In the genomic region with DNA sequence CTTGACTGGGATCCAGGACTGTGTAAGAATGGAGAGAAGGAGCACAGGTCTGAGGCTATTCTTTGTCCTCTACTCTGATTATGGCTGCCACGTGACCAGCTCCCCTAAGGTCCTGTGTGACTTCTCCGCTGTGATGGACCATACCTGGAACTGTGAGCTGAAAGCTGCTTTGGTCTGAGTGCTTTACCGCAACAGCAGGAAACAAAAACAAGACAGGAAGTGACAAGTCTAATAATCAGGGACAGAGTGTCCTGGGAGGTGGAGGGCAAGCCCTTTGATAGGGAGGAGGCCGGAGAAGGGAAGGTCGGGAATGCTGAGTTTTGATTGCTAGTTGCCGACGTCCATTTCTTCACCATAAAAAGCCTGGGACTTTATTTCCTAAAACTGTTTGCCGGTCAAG, we compare ENCODE assay signal across 21 mouse cellular contexts. TPM values are rescaled to one million over a fixed set of nuclear protein-coding genes. Genes with fewer than 3 reads are reported as not detected.
A peak's percentile ranks its signal among the peaks of the same experiment; 100 is the strongest.
DNase-seq lines count a peak whose midpoint lies in the region; ATAC-seq and TF ChIP-seq lines count a peak whose summit lies in the region.
"Had no signal": no experiment of that assay in that cellular context is flagged by ENCODE, and none has a peak within 500 bp of the region (broad histone marks: within the 10 kb centered on the region; RNA-seq: fewer than 3 reads in every experiment).

No protein-coding gene starts in this region.

- no peaks in the 10 kb centered on the region for H3K27me3 ChIP-seq in intestine, postnatal 0 days (replicated peaks; ENCODE audit: control insufficient read depth, insufficient read depth, low read length)
- H3K27me3 ChIP-seq in intestine, embryonic 16.5 days (replicated peaks; ENCODE audit: control insufficient read depth, insufficient read depth, low read length) = no peaks in the 10 kb centered on the region
- peaks cover 3% of the 10 kb centered on the region; the same call in 1 of the 2 replicates for H3K27me3 ChIP-seq in midbrain, embryonic 11.5 days (ENCODE audit: control insufficient read depth, insufficient read depth, low read length)
- peaks cover 3% of the 10 kb centered on the region for H3K27me3 ChIP-seq in midbrain, embryonic 16.5 days (ENCODE audit: control insufficient read depth, insufficient read depth, low read depth, low read length)
- H3K27me3 ChIP-seq: lung, embryonic 15.5 days; Patski had no signal

- H3K4me2 ChIP-seq in intestine, postnatal 0 days (replicated peaks; ENCODE audit: low read depth) = no peak overlapping the region
- no peak overlapping the region for H3K4me2 ChIP-seq in intestine, embryonic 16.5 days (ENCODE audit: low read depth, low read length)
- H3K4me2 ChIP-seq in midbrain, embryonic 11.5 days = no peak overlapping the region
- no peak overlapping the region for H3K4me2 ChIP-seq in midbrain, embryonic 16.5 days (ENCODE audit: low read length)
- H3K4me2 ChIP-seq: hindbrain, embryonic 13.5 days; limb, embryonic 12.5 days; liver, embryonic 15.5 days; lung, embryonic 15.5 days; midbrain, embryonic 12.5 days had no signal

- no peaks in the 10 kb centered on the region for H3K4me1 ChIP-seq in intestine, postnatal 0 days (replicated peaks; ENCODE audit: control insufficient read depth, insufficient read depth, low read length)
- H3K4me1 ChIP-seq in intestine, embryonic 16.5 days (ENCODE audit: control insufficient read depth, insufficient read depth, low read length) = no peaks in the 10 kb centered on the region
- no peaks in the 10 kb centered on the region for H3K4me1 ChIP-seq in midbrain, embryonic 11.5 days (ENCODE audit: control insufficient read depth, insufficient read depth, low read length)
- no peaks in the 10 kb centered on the region for H3K4me1 ChIP-seq in midbrain, embryonic 16.5 days (ENCODE audit: control insufficient read depth, insufficient read depth, low read length)
- H3K4me1 ChIP-seq: liver, embryonic 15.5 days; midbrain, embryonic 12.5 days had no signal

- no peak for TF ChIP-seq CTCF in intestine, postnatal 0 days (IDR thresholded peaks at IDR 0.05; ENCODE audit: low read depth)

- no peaks in the 10 kb centered on the region for H3K36me3 ChIP-seq in intestine, postnatal 0 days (ENCODE audit: control insufficient read depth, insufficient read depth)
- H3K36me3 ChIP-seq in intestine, embryonic 16.5 days (ENCODE audit: control insufficient read depth, insufficient read depth, low read length) = no peaks in the 10 kb centered on the region
- H3K36me3 ChIP-seq in midbrain, embryonic 11.5 days (ENCODE audit: control insufficient read depth, insufficient read depth, low read length) = no peaks in the 10 kb centered on the region
- no peaks in the 10 kb centered on the region for H3K36me3 ChIP-seq in midbrain, embryonic 16.5 days (ENCODE audit: control insufficient read depth, insufficient read depth, low read length)
- H3K36me3 ChIP-seq: hindbrain, embryonic 13.5 days; limb, embryonic 12.5 days; liver, embryonic 15.5 days; lung, embryonic 15.5 days; midbrain, embryonic 12.5 days had no signal

- peak; percentile 47 for ATAC-seq in intestine, postnatal 0 days
- ATAC-seq in intestine, embryonic 16.5 days = no peak
- no peak for ATAC-seq in midbrain, embryonic 11.5 days (ENCODE audit: low FRiP score)
- no peak for ATAC-seq in midbrain, embryonic 16.5 days
- ATAC-seq: Patski had no signal

- no peak overlapping the region for H3K4me3 ChIP-seq in intestine, postnatal 0 days (ENCODE audit: low read depth, low read length)
- no peak overlapping the region for H3K4me3 ChIP-seq in intestine, embryonic 16.5 days (ENCODE audit: low read length)
- H3K4me3 ChIP-seq in midbrain, embryonic 11.5 days (ENCODE audit: low read depth, low read length) = no peak overlapping the region
- H3K4me3 ChIP-seq in midbrain, embryonic 16.5 days (ENCODE audit: low read depth, low read length) = no peak overlapping the region
- H3K4me3 ChIP-seq: erythroblast, embryonic 14.5 days; hindbrain, embryonic 13.5 days; limb, embryonic 12.5 days; liver, embryonic 15.5 days; lung, embryonic 15.5 days; midbrain, embryonic 12.5 days had no signal

- no peak overlapping the region for H3K9ac ChIP-seq in intestine, postnatal 0 days (ENCODE audit: low read depth, low read length)
- H3K9ac ChIP-seq in intestine, embryonic 16.5 days (ENCODE audit: low read depth, low read length) = no peak overlapping the region
- H3K9ac ChIP-seq in midbrain, embryonic 11.5 days (ENCODE audit: low read length) = no peak overlapping the region
- no peak overlapping the region for H3K9ac ChIP-seq in midbrain, embryonic 16.5 days (ENCODE audit: low read depth, low read length)
- H3K9ac ChIP-seq: hindbrain, embryonic 13.5 days; limb, embryonic 12.5 days; liver, embryonic 15.5 days; lung, embryonic 15.5 days; midbrain, embryonic 12.5 days had no signal

- peak; percentile 51 for DNase-seq in midbrain, embryonic 11.5 days (ENCODE audit: low spot score, missing footprints)
- DNase-seq in R1 (ENCODE audit: low read depth, low spot score) = peak; percentile 55
- DNase-seq in cerebellum, adult 18-20 months = no peak
- DNase-seq: adrenal gland, postnatal 25 days; B cell, adult 2 months; cerebellum, adult 11-12 months; cerebellum, postnatal 14 days; gastrocnemius, postnatal 14 days; lung, postnatal 36 days; retina, postnatal 1 day; right cerebral cortex, postnatal 14 days had no signal

- H3K9me3 ChIP-seq in intestine, postnatal 0 days (ENCODE audit: control insufficient read depth) = no peaks in the 10 kb centered on the region
- no peaks in the 10 kb centered on the region for H3K9me3 ChIP-seq in intestine, embryonic 16.5 days (ENCODE audit: control insufficient read depth, low read length)
- no peaks in the 10 kb centered on the region for H3K9me3 ChIP-seq in midbrain, embryonic 11.5 days (ENCODE audit: control insufficient read depth, low read length)
- H3K9me3 ChIP-seq in midbrain, embryonic 16.5 days (replicated peaks; ENCODE audit: control insufficient read depth, low read length, poor library complexity, severe bottlenecking) = no peaks in the 10 kb centered on the region
- H3K9me3 ChIP-seq: hindbrain, embryonic 13.5 days; limb, embryonic 12.5 days; liver, embryonic 15.5 days; lung, embryonic 15.5 days; midbrain, embryonic 12.5 days had no signal

- 0 out of 2 replicates have a peak overlapping the region, but pooled peaks have one; percentile 1 for H3K27ac ChIP-seq in intestine, postnatal 0 days (ENCODE audit: low read depth, low read length)
- H3K27ac ChIP-seq in intestine, embryonic 16.5 days (ENCODE audit: low read length) = no peak overlapping the region
- no peak overlapping the region for H3K27ac ChIP-seq in midbrain, embryonic 11.5 days (ENCODE audit: low read depth, low read length)
- H3K27ac ChIP-seq in midbrain, embryonic 16.5 days (ENCODE audit: low read length) = no peak overlapping the region
- H3K27ac ChIP-seq: hindbrain, embryonic 13.5 days; limb, embryonic 12.5 days; liver, embryonic 15.5 days; lung, embryonic 15.5 days; midbrain, embryonic 12.5 days had no signal

- 65% methylated on average over 8 of the region's 8 CpGs for WGBS in intestine, postnatal 0 days
- WGBS in intestine, embryonic 16.5 days = 77% methylated on average over 8 of the region's 8 CpGs
- 81% methylated on average over 8 of the region's 8 CpGs for WGBS in midbrain, embryonic 11.5 days
- 79% methylated on average over 8 of the region's 8 CpGs for WGBS in midbrain, embryonic 16.5 days

RNA-seq across cellular contexts. Expression of gene Slc30a1, which starts 22.5 kb away (rescaled TPM):
- 11.6 and 12.8 TPM in 2 replicates for polyA plus RNA-seq in intestine, postnatal 0 days (2015; fragmentation: Nextera tagmentation; extraction: Ambion mirVana)
- polyA plus RNA-seq in intestine, embryonic 16.5 days (2015; fragmentation: Nextera tagmentation; extraction: Ambion mirVana) = 1.8 TPM in 2 replicates
- 2.4 and 2.6 TPM in 2 replicates for polyA plus RNA-seq in midbrain, embryonic 11.5 days (2014; fragmentation: Nextera tagmentation; extraction: Ambion mirVana)
- 2.3 and 2.8 TPM in 2 replicates for polyA plus RNA-seq in midbrain, embryonic 16.5 days (2015; fragmentation: Nextera tagmentation; extraction: Ambion mirVana)

RNA-seq across cellular contexts. Expression of gene Rd3, which starts 48.1 kb away (rescaled TPM):
- polyA plus RNA-seq in intestine, postnatal 0 days (2015; fragmentation: Nextera tagmentation; extraction: Ambion mirVana) = 0.08 and 0.10 TPM in 2 replicates
- polyA plus RNA-seq in intestine, embryonic 16.5 days (2015; fragmentation: Nextera tagmentation; extraction: Ambion mirVana) = 0.31 and 0.42 TPM in 2 replicates
- 1.3 and 1.7 TPM in 2 replicates for polyA plus RNA-seq in midbrain, embryonic 11.5 days (2014; fragmentation: Nextera tagmentation; extraction: Ambion mirVana)
- polyA plus RNA-seq in midbrain, embryonic 16.5 days (2015; fragmentation: Nextera tagmentation; extraction: Ambion mirVana) = 2.5 and 3.0 TPM in 2 replicates
- polyA plus RNA-seq: erythroblast, embryonic 14.5 days had no signal

Comparison
In these comparisons a context has a peak if more than half of its experiments do, and no peak if none do; other contexts are left out.
1. DNase-seq: peak in midbrain, embryonic 11.5 days (single experiment) and R1 (single experiment); none in cerebellum, adult 18-20 months (0 of 2).